Mouse (Mus musculus) olfactory bulb, adult 2 months (tissue): ENCODE data around the gene Afmid.

Experiments
- CTCF ChIP-seq: fragments of 200-500 bp; IDR thresholded peaks from 2 replicates; pipeline ENCODE4 v1.5.1; 2012; ENCODE audit warnings: low read depth, mild to moderate bottlenecking, low read length, moderate library complexity; ENCODE audit not compliant: insufficient read depth
- POLR2A ChIP-seq: fragments of 200-500 bp; IDR thresholded peaks from 2 replicates; pipeline ENCODE4 v1.6.1; 2012; ENCODE audit warnings: mild to moderate bottlenecking, low read depth, low read length, moderate library complexity; ENCODE audit not compliant: insufficient read depth

- TF ChIP-seq CTCF (no peak), POLR2A (no peak)
These were observed 56.1 kb downstream of the Afmid start for GRCm38 (mm10) chr11:117881787-117882186.
